Mouse (Mus musculus) erythroblast, embryonic 14.5 days (primary cell): ENCODE results near the gene Pafah1b3.

Source experiments
- GATA1 ChIP-seq: IDR thresholded peaks from 2 replicates; pipeline ENCODE4 v1.6.1; 2012; ENCODE audit warnings: low read length, inconsistent platforms, mixed read lengths
- TAL1 ChIP-seq: IDR thresholded peaks from 3 replicates; pipeline ENCODE4 v1.6.1; 2012; ENCODE audit warnings: low read length, inconsistent platforms, mixed read lengths

DNA sequence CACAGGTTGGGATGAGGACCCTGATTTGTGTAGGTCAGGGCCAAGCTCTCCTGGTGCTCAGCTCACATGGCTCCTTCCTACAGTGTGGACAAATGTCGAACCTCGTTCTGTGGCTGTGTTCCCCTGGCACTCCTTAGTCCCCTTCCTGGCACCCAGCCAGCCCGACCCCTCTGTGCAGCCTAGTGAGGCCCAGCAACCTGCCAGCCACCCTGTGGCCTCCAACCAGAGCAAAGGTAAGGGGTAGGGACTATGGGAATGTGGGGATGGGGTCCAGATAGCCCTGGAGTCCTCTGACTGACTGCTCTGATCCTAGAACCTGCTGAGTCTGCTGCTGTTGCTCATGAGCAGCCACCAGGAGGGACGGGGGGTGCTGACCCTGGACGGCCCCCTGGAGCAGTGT lies 13.0 kb downstream of the Pafah1b3 start:
- no peak for TF ChIP-seq GATA1
- TF ChIP-seq TAL1, result no peak
